Mouse (Mus musculus): Measurements from ENCODE around the gene Lce3c. TPM values are rescaled to one million over a fixed set of nuclear protein-coding genes. Genes with fewer than 3 reads are reported as not detected.
A peak's percentile ranks its signal among the peaks of the same experiment; 100 is the strongest.

Gene Lce3c
- polyA plus RNA-seq (2015; fragmentation: Nextera tagmentation; extraction: Ambion mirVana) = not detected in 2 replicates

- ATAC-seq (no peak), DNase-seq (ENCODE audit: low spot score) (no peak)
- Histone ChIP-seq H3K4me1 (ENCODE audit: insufficient read depth, low read depth, low read length) (no peaks in the 10 kb centered on the region), H3K36me3 (ENCODE audit: insufficient read depth, low read length) (no peaks in the 10 kb centered on the region), H3K4me2 (replicated peaks; ENCODE audit: low read depth, low read length) (no peak within 1 kb of the TSS), H3K9me3 (ENCODE audit: low read length) (no peaks in the 10 kb centered on the region), H3K4me3 (ENCODE audit: low read depth, low read length) (no peak within 1 kb of the TSS), H3K27me3 (replicated peaks; ENCODE audit: insufficient read depth, low read length) (no peaks in the 10 kb centered on the region), H3K9ac (replicated peaks; ENCODE audit: low read depth) (no peak within 1 kb of the TSS), H3K27ac (ENCODE audit: low read length) (no peak within 1 kb of the TSS)
- no peak for TF ChIP-seq CTCF (IDR thresholded peaks at IDR 0.05)
- WGBS = 57% methylated on average over 1 of the region's 1 CpGs
Observed at GRCm38 (mm10) chr3:92944186-92944585, at the start of gene Lce3c. Lce3c (plus strand) TSS chr3:92944486.

GRCm38 (mm10) chr3:92894489-92894888 lies 49.8 kb upstream of the Lce3c start:
- no peak overlapping the region for H3K4me2 ChIP-seq (replicated peaks; ENCODE audit: low read depth, low read length)
- 32% methylated on average over 1 of the region's 1 CpGs for WGBS
- no peaks in the 10 kb centered on the region for H3K27me3 ChIP-seq (replicated peaks; ENCODE audit: insufficient read depth, low read length)
- H3K9me3 ChIP-seq (ENCODE audit: low read length) = no peaks in the 10 kb centered on the region
- no peak overlapping the region for H3K4me3 ChIP-seq (ENCODE audit: low read depth, low read length)
- no peak overlapping the region for H3K9ac ChIP-seq (replicated peaks; ENCODE audit: low read depth)
- ATAC-seq (no peak), DNase-seq (ENCODE audit: low spot score) (no peak)
- no peak for TF ChIP-seq EP300 (IDR thresholded peaks at IDR 0.05)
- TF ChIP-seq CTCF (IDR thresholded peaks at IDR 0.05) = no peak
- H3K27ac ChIP-seq (ENCODE audit: low read length) = no peak overlapping the region
- H3K4me1 ChIP-seq (ENCODE audit: insufficient read depth, low read depth, low read length) = no peaks in the 10 kb centered on the region
- no peaks in the 10 kb centered on the region for H3K36me3 ChIP-seq (ENCODE audit: insufficient read depth, low read length)

GRCm38 (mm10) chr3:92902992-92903391 lies 41.3 kb upstream of the Lce3c start:
- Histone ChIP-seq H3K27ac (ENCODE audit: low read length) (no peak overlapping the region), H3K4me2 (replicated peaks; ENCODE audit: low read depth, low read length) (no peak overlapping the region), H3K9ac (replicated peaks; ENCODE audit: low read depth) (no peak overlapping the region), H3K4me1 (ENCODE audit: insufficient read depth, low read depth, low read length) (no peaks in the 10 kb centered on the region), H3K36me3 (ENCODE audit: insufficient read depth, low read length) (no peaks in the 10 kb centered on the region), H3K27me3 (replicated peaks; ENCODE audit: insufficient read depth, low read length) (no peaks in the 10 kb centered on the region), H3K9me3 (ENCODE audit: low read length) (no peaks in the 10 kb centered on the region), H3K4me3 (ENCODE audit: low read depth, low read length) (no peak overlapping the region)
- DNase-seq (ENCODE audit: low spot score) (peak; percentile 14), ATAC-seq (no peak)
- TF ChIP-seq CTCF (IDR thresholded peaks at IDR 0.05) (peak; percentile 62), EP300 (IDR thresholded peaks at IDR 0.05) (no peak)
- WGBS = 14% methylated on average over 3 of the region's 3 CpGs

- TF ChIP-seq CTCF (IDR thresholded peaks at IDR 0.05) (peak; percentile 26), EP300 (IDR thresholded peaks at IDR 0.05) (no peak)
- 30% methylated on average over 4 of the region's 4 CpGs for WGBS
- Histone ChIP-seq H3K4me2 (replicated peaks; ENCODE audit: low read depth, low read length) (no peak overlapping the region), H3K27ac (ENCODE audit: low read length) (no peak overlapping the region), H3K9me3 (ENCODE audit: low read length) (no peaks in the 10 kb centered on the region), H3K4me3 (ENCODE audit: low read depth, low read length) (no peak overlapping the region), H3K27me3 (replicated peaks; ENCODE audit: insufficient read depth, low read length) (no peaks in the 10 kb centered on the region), H3K4me1 (ENCODE audit: insufficient read depth, low read depth, low read length) (no peaks in the 10 kb centered on the region), H3K9ac (replicated peaks; ENCODE audit: low read depth) (no peak overlapping the region), H3K36me3 (ENCODE audit: insufficient read depth, low read length) (no peaks in the 10 kb centered on the region)
- ATAC-seq (no peak), DNase-seq (ENCODE audit: low spot score) (peak; percentile 29)
Observed at GRCm38 (mm10) chr3:92903640-92904039, 40.6 kb upstream of the Lce3c start.

- ATAC-seq (no peak), DNase-seq (ENCODE audit: low spot score) (no peak)
- H3K9me3 ChIP-seq (ENCODE audit: low read length) = no peaks in the 10 kb centered on the region
- no peak overlapping the region for H3K4me2 ChIP-seq (replicated peaks; ENCODE audit: low read depth, low read length)
- H3K36me3 ChIP-seq (ENCODE audit: insufficient read depth, low read length) = no peaks in the 10 kb centered on the region
- H3K27me3 ChIP-seq (replicated peaks; ENCODE audit: insufficient read depth, low read length) = no peaks in the 10 kb centered on the region
- H3K4me1 ChIP-seq (ENCODE audit: insufficient read depth, low read depth, low read length) = no peaks in the 10 kb centered on the region
- no peak overlapping the region for H3K27ac ChIP-seq (ENCODE audit: low read length)
- 33% methylated on average over 3 of the region's 3 CpGs for WGBS
- H3K9ac ChIP-seq (replicated peaks; ENCODE audit: low read depth) = no peak overlapping the region
- no peak for TF ChIP-seq EP300 (IDR thresholded peaks at IDR 0.05)
- no peak for TF ChIP-seq CTCF (IDR thresholded peaks at IDR 0.05)
- no peak overlapping the region for H3K4me3 ChIP-seq (ENCODE audit: low read depth, low read length)
Observed at GRCm38 (mm10) chr3:92905182-92905581, 39.1 kb upstream of the Lce3c start.

DNA sequence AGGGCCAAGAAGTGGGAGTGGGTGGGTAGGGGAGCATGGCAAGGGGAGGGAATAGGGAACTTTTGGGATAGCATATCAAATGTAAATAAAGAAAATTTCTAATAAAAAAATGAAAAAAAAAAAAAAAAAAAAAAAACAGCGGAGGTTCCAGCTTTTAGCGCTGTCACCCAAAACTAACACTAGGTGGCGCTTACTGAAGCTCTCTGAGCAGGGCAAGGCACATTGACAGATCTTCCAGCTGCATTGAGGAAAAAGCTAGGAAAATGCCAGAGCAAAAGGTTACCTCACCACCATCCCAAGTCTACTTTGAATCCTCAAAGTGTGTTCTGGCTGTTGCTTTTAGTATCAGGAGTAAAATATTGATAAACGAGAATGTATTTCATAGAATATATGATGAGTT lies 36.7 kb upstream of the Lce3c start:
- H3K4me3 ChIP-seq (ENCODE audit: low read depth, low read length) = no peak overlapping the region
- H3K9ac ChIP-seq (replicated peaks; ENCODE audit: low read depth) = no peak overlapping the region
- no peaks in the 10 kb centered on the region for H3K9me3 ChIP-seq (ENCODE audit: low read length)
- no peak overlapping the region for H3K4me2 ChIP-seq (replicated peaks; ENCODE audit: low read depth, low read length)
- no peaks in the 10 kb centered on the region for H3K27me3 ChIP-seq (replicated peaks; ENCODE audit: insufficient read depth, low read length)
- no peak for ATAC-seq
- WGBS = 22% methylated on average over 4 of the region's 4 CpGs
- no peak overlapping the region for H3K27ac ChIP-seq (ENCODE audit: low read length)
- no peaks in the 10 kb centered on the region for H3K4me1 ChIP-seq (ENCODE audit: insufficient read depth, low read depth, low read length)
- H3K36me3 ChIP-seq (ENCODE audit: insufficient read depth, low read length) = no peaks in the 10 kb centered on the region
- no peak for TF ChIP-seq EP300 (IDR thresholded peaks at IDR 0.05)
- peak; percentile 64 for TF ChIP-seq CTCF (IDR thresholded peaks at IDR 0.05)
- peak; percentile 33 for DNase-seq (ENCODE audit: low spot score)

GRCm38 (mm10) chr3:92920364-92920763 lies 23.9 kb upstream of the Lce3c start:
- TF ChIP-seq EP300 (IDR thresholded peaks at IDR 0.05) (no peak), CTCF (IDR thresholded peaks at IDR 0.05) (peak; percentile 58)
- no peak overlapping the region for H3K27ac ChIP-seq (ENCODE audit: low read length)
- H3K4me1 ChIP-seq (ENCODE audit: insufficient read depth, low read depth, low read length) = no peaks in the 10 kb centered on the region
- WGBS = 48% methylated on average over 4 of the region's 4 CpGs
- no peaks in the 10 kb centered on the region for H3K36me3 ChIP-seq (ENCODE audit: insufficient read depth, low read length)
- ATAC-seq (no peak), DNase-seq (ENCODE audit: low spot score) (peak; percentile 7)
- no peaks in the 10 kb centered on the region for H3K27me3 ChIP-seq (replicated peaks; ENCODE audit: insufficient read depth, low read length)
- H3K9ac ChIP-seq (replicated peaks; ENCODE audit: low read depth) = no peak overlapping the region
- H3K4me2 ChIP-seq (replicated peaks; ENCODE audit: low read depth, low read length) = no peak overlapping the region
- no peaks in the 10 kb centered on the region for H3K9me3 ChIP-seq (ENCODE audit: low read length)
- no peak overlapping the region for H3K4me3 ChIP-seq (ENCODE audit: low read depth, low read length)
